Mouse (Mus musculus): Measurements from ENCODE around the gene Cops7b.

GRCm38 (mm10) chr1:86569292-86569860, 13.3 kb upstream of the Cops7b start:
- TF ChIP-seq GATA1 (IDR thresholded peaks at IDR 0.05; ENCODE audit: borderline replicate concordance, low read length) (no peak), FLI1 (IDR thresholded peaks at IDR 0.05; ENCODE audit: low read length) (no peak)
